Mouse (Mus musculus) adrenal gland, adult (tissue): ENCODE data around the gene Gps1.
"Not testable (repeated sequence)": the region's sequence is repeated elsewhere in the genome, so short reads cannot be mapped to it uniquely, and the experiment has no call there.

Experiments
- DNase-seq, 2 experiments: peaks; one replicate each; pipeline ENCODE4 v3.0.0; 2022 to 2023; ENCODE audit warnings: low spot score in 1 of 2; ENCODE audit not compliant: inconsistent age in 2 of 2

Gene Gps1

GRCm38 (mm10) chr11:120784064-120784791, at the start of gene Gps1, which contains the start of gene Rfng:
Gps1 (plus strand) TSS chr11:120784272.
Rfng (minus strand) TSS chr11:120784207.
- DNase-seq: peak; percentile 87 to 95

DNA sequence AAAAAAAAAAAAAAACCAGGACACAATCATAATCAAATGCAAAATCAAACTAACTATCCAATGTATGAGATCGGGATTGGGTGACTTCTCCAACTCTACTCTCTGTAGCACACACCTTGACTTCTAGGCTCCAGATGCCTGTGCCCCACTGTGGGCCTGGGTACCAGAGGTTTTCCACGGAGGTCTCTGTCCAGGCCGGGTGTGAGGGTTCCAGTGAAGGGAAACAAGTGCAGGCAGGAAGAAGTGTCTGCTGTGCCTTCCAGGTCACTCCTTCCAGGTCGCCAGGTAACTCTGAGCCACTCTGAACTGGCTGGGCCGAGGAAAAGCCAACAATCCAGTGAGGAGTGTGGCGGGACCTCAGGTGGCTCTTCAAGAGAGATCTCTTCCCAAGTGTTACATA, 47.6 kb upstream of the Gps1 start:
- no peak for DNase-seq

DNA sequence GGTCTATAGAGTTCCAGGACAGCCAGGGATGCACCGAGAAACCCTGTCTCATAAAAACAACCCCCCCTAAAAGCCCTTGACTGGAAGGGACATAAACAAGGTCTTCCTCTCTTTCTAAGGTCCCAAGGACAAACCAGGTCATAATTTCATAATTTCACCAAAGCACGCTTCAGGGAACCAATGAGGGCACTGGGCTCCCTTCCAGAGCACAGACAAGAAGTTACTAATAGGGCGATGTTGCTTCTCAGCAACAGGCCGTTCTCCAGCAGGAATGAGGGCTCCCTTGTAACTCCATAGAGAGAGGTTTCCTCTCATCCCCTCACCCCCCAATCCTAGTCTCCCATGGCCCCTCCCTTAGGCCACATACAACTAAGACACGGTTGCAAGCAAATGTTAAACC, 43.1 kb upstream of the Gps1 start:
- DNase-seq: peak; percentile 71 to 87

DNA sequence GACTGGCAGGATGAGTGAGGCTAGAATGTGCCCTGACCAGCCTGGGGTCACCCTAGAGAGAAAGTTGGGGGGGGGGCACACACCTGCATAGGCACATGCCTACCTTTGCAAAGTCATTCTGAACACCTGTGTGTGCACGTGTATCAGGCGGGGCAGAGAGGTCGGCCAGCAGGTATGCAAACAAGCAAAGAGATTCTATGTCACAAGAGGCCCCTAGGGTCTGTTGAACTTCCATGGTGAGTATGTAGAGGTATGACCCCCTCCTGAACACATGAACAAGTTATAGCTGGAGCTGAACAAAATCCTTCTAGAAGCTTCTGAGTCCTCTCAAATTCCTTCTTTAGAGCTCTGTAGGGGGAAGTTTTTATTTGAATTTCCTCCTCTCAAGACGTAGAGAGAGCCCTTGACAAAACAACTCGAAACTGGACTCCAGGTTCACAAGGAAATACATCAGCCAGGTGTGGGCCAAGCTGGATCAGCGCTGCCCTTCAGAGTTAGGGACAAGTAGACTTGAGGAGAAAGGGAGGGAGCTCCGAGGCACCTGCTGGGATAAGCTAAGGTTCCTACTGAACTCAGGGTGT, 39.9 kb upstream of the Gps1 start:
- no peak for DNase-seq

DNA sequence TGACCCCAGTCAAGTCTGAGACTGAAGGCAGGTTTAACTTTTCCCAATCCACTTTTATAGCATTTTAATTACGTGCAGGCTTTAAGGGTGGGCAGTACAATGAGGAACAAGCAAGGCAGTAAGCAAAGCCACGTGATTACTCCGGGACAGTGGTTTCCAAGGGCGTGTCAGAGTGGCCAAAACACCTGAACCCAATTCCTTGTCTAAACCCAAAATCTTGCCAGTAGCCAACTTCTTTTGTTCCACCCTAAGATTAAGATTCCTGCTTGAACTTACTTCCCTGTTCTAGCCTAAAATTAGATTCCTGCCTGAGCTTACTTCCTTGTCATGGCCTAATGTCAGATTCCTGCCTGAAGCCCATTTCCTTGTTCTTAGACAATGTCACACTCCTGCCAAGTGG, 36.1 kb upstream of the Gps1 start:
- peak in 1 of 2 experiments; percentile 24 for DNase-seq

- DNase-seq: peak in 1 of 2 experiments; percentile 72
Measured at GRCm38 (mm10) chr11:120749430-120749829, 34.6 kb upstream of the Gps1 start.

DNA sequence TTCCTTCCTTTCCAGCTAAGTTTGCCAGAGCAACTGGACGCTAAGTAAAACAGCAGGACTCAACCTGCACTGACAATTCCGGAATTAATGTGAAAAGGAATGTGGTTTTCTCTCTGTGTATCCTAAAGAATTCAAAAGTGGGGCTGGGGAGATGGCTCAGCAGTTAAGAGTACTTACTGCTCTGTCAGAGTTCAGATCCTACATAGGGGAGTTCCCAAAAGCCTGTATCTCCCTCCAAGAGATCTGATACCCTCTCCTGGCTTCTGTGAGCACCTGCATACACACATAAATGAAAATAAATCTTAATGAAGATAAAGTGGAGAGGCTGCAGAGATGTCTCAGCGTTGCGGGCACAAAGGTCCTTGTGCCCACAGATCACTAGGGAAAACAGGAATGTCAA, 32.5 kb upstream of the Gps1 start:
- DNase-seq: peak in 1 of 2 experiments; percentile 16

- DNase-seq: no peak
Measured at GRCm38 (mm10) chr11:120760236-120760635, 23.8 kb upstream of the Gps1 start.

DNA sequence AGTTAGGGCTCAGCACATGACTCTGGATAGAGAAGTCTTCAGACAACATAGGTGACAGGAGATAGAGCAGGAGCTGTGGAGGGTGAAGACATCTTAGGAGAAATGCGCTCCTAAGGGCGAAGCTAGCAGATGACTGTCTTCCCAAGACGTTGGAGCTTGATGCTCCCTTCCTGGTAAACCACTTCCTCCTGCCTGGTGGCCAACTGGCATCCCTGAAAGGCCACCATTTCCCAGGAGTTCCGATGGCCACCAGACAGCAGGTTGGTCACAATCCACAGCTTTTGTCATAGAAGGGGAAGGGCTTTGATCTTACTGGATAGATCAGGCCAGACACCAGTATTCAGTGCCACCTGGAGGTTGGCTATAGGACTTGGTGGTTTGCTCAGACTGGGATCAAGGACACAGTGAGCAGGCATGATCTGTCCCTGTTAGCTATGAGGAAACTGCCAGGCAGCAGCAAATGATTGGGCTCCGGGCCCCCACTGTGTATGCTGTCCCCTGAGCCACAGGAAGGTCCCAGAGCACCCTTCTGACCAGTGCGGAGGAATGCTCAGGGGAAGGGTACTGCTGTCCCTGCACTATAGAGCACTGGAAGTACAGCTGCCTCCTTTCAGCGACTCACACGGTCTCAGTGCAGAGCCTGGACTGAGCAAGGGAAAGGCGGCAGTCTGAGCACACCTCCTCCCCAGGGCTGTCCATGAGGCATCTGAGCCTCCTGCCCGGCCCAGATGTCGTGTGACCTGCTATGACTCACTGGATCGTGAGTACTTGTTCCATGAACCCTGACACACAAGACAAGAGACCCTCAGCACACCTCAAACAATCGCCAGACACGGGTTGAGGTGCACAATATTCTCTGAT, 22.0 kb upstream of the Gps1 start:
- DNase-seq: peak in 1 of 2 experiments; percentile 65

- DNase-seq: not testable (repeated sequence)
Measured at GRCm38 (mm10) chr11:120762672-120763041, 21.4 kb upstream of the Gps1 start, which contains the start of gene Hmga1b. Hmga1b (plus strand) TSS chr11:120762794.

GRCm38 (mm10) chr11:120763121-120763999, 20.7 kb upstream of the Gps1 start:
- DNase-seq: not testable (repeated sequence)

- DNase-seq: not testable (repeated sequence)
Measured at GRCm38 (mm10) chr11:120767023-120767422, 17.0 kb upstream of the Gps1 start.

GRCm38 (mm10) chr11:120768206-120768605, 15.9 kb upstream of the Gps1 start:
- DNase-seq: peak in 1 of 2 experiments; percentile 19

GRCm38 (mm10) chr11:120772749-120773148, 11.3 kb upstream of the Gps1 start:
- no peak for DNase-seq

DNA sequence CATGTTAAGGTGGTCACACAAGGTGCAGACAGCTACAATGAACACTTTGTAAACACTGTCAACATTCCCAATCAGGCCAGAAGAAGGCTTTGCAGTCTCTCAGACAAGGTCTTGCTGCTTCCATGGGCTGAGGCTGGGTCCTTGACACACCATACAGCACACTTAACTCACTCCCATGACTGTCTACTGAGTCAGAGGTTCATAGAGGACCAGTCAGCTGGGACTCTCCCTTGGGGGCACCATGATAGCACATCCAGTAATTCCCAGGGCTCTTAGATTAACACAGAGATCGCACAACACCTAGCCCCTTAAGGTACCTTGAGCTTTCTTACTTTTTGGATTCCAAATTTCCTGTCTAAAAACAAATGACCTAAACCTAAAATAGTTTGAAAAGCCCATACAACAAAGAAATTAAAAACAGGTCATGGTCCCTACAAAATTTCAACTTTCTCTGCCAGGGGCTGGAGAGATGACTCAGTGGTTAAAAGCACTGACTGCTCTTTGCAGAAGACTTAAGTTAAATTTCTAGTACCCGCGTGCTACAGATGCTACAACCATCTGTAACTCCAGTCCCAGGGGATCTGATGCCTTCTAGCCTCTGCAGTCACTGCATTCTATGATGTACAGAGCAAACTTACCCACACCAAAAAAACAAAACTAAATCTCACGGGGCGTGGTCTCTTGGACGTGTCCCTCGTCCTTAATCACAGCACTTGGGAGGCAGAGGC, 10.4 kb upstream of the Gps1 start:
- peak; percentile 52 to 82 for DNase-seq

- peak; percentile 93 to 99 for DNase-seq
Measured at GRCm38 (mm10) chr11:120775774-120776469, 8.2 kb upstream of the Gps1 start.

DNA sequence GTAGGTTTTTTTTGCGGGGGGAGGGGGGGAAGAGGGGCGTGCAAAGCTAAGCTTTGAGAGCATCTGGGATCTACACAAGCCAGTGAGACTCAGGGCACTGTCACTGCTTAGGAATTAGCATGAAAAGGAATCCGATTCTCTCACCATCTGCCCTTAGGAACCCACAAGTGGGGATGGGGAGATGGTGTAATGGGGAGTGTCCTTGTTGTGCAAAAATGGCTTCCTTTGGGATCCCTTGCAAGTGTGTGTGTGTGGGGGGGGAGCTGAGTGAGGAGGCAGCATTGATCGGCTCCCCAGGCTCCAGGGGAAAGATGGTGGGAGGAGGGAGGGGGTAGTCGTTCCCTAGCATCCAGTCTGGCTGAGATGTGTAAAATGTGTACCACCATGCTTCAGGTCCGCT, 6.9 kb upstream of the Gps1 start:
- peak in 1 of 2 experiments; percentile 17 for DNase-seq

GRCm38 (mm10) chr11:120779876-120780275, 4.2 kb upstream of the Gps1 start:
- DNase-seq: peak in 1 of 2 experiments; percentile 18

GRCm38 (mm10) chr11:120781361-120781760, 2.7 kb upstream of the Gps1 start:
- not testable (repeated sequence) for DNase-seq
